Mouse (Mus musculus): ENCODE results near the gene Icam1.

- TF ChIP-seq CTCF (IDR thresholded peaks at IDR 0.05; ENCODE audit: extremely low read depth, insufficient read depth, low read length) (no peak), POLR2A (IDR thresholded peaks at IDR 0.05; ENCODE audit: extremely low read depth, insufficient read depth, low read length) (no peak)
These were observed 5.4 kb upstream of the Icam1 start for GRCm38 (mm10) chr9:21010362-21010761.
